Mouse (Mus musculus) stomach, postnatal 0 days (tissue): ENCODE results near the gene Fgfr4.

Experiments used
- CTCF ChIP-seq: IDR thresholded peaks from 2 replicates; pipeline ENCODE4 v1.5.1; 2016; ENCODE audit warnings: antibody characterized with exemption, low read depth, mild to moderate bottlenecking, moderate library complexity
- EP300 ChIP-seq: optimal IDR thresholded peaks from 2 replicates; pipeline ENCODE3; 2016; ENCODE audit warnings: antibody characterized with exemption

DNA sequence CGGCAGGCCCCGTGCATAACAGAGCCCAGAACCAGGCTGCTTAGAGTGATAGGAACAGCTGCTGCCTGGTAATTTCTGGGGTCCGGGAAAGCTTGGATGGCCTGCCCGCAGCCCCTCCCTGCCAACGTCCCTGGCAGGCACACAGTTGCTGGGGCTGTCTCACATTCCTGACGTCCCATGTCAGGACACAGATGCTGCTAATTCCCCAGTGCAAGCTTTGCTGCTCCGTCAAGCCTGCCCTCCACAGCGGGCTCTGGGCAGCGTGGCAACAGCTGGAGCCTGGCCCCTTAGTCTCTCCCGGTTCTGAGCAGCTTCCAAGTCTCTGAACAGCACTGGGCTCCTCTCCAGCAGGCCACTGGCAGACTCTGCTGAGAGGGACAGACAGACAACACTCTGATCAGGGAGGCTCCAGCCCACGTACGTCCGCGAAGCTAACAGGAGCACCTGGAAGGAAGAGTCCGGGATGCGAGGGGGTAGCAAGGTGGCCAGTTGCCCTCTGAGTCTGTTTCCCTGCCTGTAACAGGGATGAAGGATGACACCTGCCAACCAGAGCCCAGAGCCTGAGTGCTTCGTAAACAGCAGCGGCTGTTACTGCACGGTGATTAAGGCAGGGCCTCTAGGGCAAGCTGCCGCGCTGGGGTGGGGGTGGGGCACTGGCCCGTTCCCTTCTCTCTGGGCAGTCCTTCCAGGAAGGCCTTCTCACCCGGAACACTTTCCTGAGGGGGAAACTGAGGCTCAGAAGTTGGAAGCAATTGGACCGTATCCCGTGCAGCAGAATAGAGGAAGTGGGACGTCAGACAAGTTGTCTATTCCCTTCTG lies 19.3 kb downstream of the Fgfr4 start:
- TF ChIP-seq CTCF: no peak
- TF ChIP-seq EP300: no peak
